Mouse (Mus musculus) forebrain, embryonic 15.5 days (tissue): Measurements from ENCODE around the gene Fbxo21. TPM values are rescaled to one million over a fixed set of nuclear protein-coding genes. Genes with fewer than 3 reads are reported as not detected.
A peak's percentile ranks its signal among the peaks of the same experiment; 100 is the strongest.

Experiments used
- ATAC-seq: fragments of 200-750 bp; cut with Nextera tagmentation; replicated peaks from 2 replicates; pipeline ENCODE4 v1.8.0; 2017; ENCODE audit warnings: mild to moderate bottlenecking, moderate TSS enrichment, moderate library complexity
- H3K27ac ChIP-seq: fragments of 300-500 bp; sonication (generic); replicated peaks from 2 replicates; pipeline ENCODE4 v1.5.1; 2015; ENCODE audit warnings: mild to moderate bottlenecking, inconsistent platforms
- H3K27me3 ChIP-seq: fragments of 300-500 bp; sonication (generic); 2 replicates; pipeline ENCODE4 v1.6.1; 2015; ENCODE audit warnings: inconsistent platforms
- H3K36me3 ChIP-seq: fragments of 300-500 bp; sonication (generic); 2 replicates; pipeline ENCODE4 v1.6.1; 2015; ENCODE audit warnings: mild to moderate bottlenecking, inconsistent platforms
- H3K4me1 ChIP-seq: fragments of 300-500 bp; sonication (generic); 2 replicates; pipeline ENCODE4 v1.6.1; 2015; ENCODE audit warnings: inconsistent platforms
- H3K4me2 ChIP-seq: fragments of 300-500 bp; sonication (generic); replicated peaks from 2 replicates; pipeline ENCODE4 v1.6.1; 2015; ENCODE audit warnings: mild to moderate bottlenecking, inconsistent platforms
- H3K4me3 ChIP-seq: fragments of 300-500 bp; sonication (generic); 2 replicates; pipeline ENCODE4 v1.5.1; 2015; ENCODE audit warnings: mild to moderate bottlenecking, inconsistent platforms
- H3K9ac ChIP-seq: fragments of 300-500 bp; sonication (generic); replicated peaks from 2 replicates; pipeline ENCODE4 v1.6.1; 2015; ENCODE audit warnings: mild to moderate bottlenecking, inconsistent platforms
- H3K9me3 ChIP-seq: fragments of 300-500 bp; sonication (generic); 2 replicates; pipeline ENCODE4 v1.6.1; 2016; ENCODE audit warnings: inconsistent platforms
- WGBS: fragments of 180-500 bp; shearing (Covaris S2); methylation state at CpG from one replicate; pipeline ENCODE4 v1.1.7; 2015; ENCODE audit warnings: mixed read lengths; 5-methylcytosine and 5-hydroxymethylcytosine counted together
- polyA plus RNA-seq: library from polyadenylated mRNA; unstranded; fragments of >200 nt; fragmentation: Nextera tagmentation; extraction: Ambion mirVana; gene quantifications from 2 replicates; pipeline ENCODE4 v1.2.1, GENCODE M21; 2015

Fbxo21 gene
- polyA plus RNA-seq, 1 experiment from 2014 or later = 193 TPM

- H3K36me3 ChIP-seq = no peaks in the 10 kb centered on the region
- 0 out of 2 replicates have a peak, but pooled peaks have one; percentile 3 for ATAC-seq
- H3K4me1 ChIP-seq = peaks cover 43% of the 10 kb centered on the region
- no peaks in the 10 kb centered on the region for H3K9me3 ChIP-seq
- no peak within 1 kb of the TSS for H3K27ac ChIP-seq
- peak within 1 kb of the TSS; percentile 58 for H3K9ac ChIP-seq
- H3K4me3 ChIP-seq = peak within 1 kb of the TSS; percentile 74
- H3K4me2 ChIP-seq = peak within 1 kb of the TSS; percentile 100
- under 1% methylated on average over 58 of the region's 63 CpGs for WGBS
- peaks cover 49% of the 10 kb centered on the region for H3K27me3 ChIP-seq
These were observed 51.2 kb downstream of the Fbxo21 start, which contains the start of gene Tesc for GRCm38 (mm10) chr5:118027698-118028190. TSS of gene Tesc (plus strand) at chr5:118027743.

GRCm38 (mm10) chr5:118028191-118029034, 51.9 kb downstream of the Fbxo21 start:
- H3K36me3 ChIP-seq = no peaks in the 10 kb centered on the region
- H3K9me3 ChIP-seq = no peaks in the 10 kb centered on the region
- peak overlapping the region; percentile 74 for H3K4me3 ChIP-seq
- ATAC-seq = 0 out of 2 replicates have a peak, but pooled peaks have one; percentile 10
- peaks cover 49% of the 10 kb centered on the region for H3K27me3 ChIP-seq
- WGBS = 1% methylated on average over 69 of the region's 79 CpGs
- H3K4me1 ChIP-seq = peaks cover 43% of the 10 kb centered on the region
- peak overlapping the region; percentile 58 for H3K9ac ChIP-seq
- peak overlapping the region; percentile 100 for H3K4me2 ChIP-seq
- no peak overlapping the region for H3K27ac ChIP-seq

GRCm38 (mm10) chr5:118029035-118029408, 52.5 kb downstream of the Fbxo21 start:
- Histone ChIP-seq H3K36me3 (no peaks in the 10 kb centered on the region), H3K9ac (no peak overlapping the region), H3K4me3 (peak overlapping the region; percentile 74), H3K9me3 (no peaks in the 10 kb centered on the region), H3K4me1 (peaks cover 43% of the 10 kb centered on the region), H3K27me3 (peaks cover 49% of the 10 kb centered on the region), H3K27ac (no peak overlapping the region), H3K4me2 (peak overlapping the region; percentile 100)
- 6% methylated on average over 12 of the region's 12 CpGs for WGBS
- peak; percentile 37; the same call in 1 of the 2 replicates for ATAC-seq

- 3% methylated on average over 10 of the region's 10 CpGs for WGBS
- H3K27me3 ChIP-seq = peaks cover 49% of the 10 kb centered on the region
- H3K9ac ChIP-seq = no peak overlapping the region
- peak; percentile 49 for ATAC-seq
- peak overlapping the region; percentile 74 for H3K4me3 ChIP-seq
- peaks cover 43% of the 10 kb centered on the region for H3K4me1 ChIP-seq
- no peaks in the 10 kb centered on the region for H3K9me3 ChIP-seq
- no peaks in the 10 kb centered on the region for H3K36me3 ChIP-seq
- no peak overlapping the region for H3K27ac ChIP-seq
- peak overlapping the region; percentile 100 for H3K4me2 ChIP-seq
These were observed 52.9 kb downstream of the Fbxo21 start for GRCm38 (mm10) chr5:118029420-118029819.

- Histone ChIP-seq H3K4me1 (peaks cover 43% of the 10 kb centered on the region), H3K27me3 (peaks cover 48% of the 10 kb centered on the region), H3K27ac (no peak overlapping the region), H3K4me2 (no peak overlapping the region; the same call in 1 of the 2 replicates), H3K36me3 (no peaks in the 10 kb centered on the region), H3K4me3 (no peak overlapping the region), H3K9ac (no peak overlapping the region), H3K9me3 (no peaks in the 10 kb centered on the region)
- WGBS = 92% methylated on average over 9 of the region's 9 CpGs
- ATAC-seq = no peak
These were observed 53.6 kb downstream of the Fbxo21 start for GRCm38 (mm10) chr5:118030022-118030675.

GRCm38 (mm10) chr5:118031059-118031458, 54.5 kb downstream of the Fbxo21 start:
- no peak for ATAC-seq
- Histone ChIP-seq H3K27ac (no peak overlapping the region), H3K4me2 (no peak overlapping the region), H3K9me3 (no peaks in the 10 kb centered on the region), H3K9ac (no peak overlapping the region), H3K27me3 (peaks cover 39% of the 10 kb centered on the region), H3K4me1 (peaks cover 43% of the 10 kb centered on the region), H3K36me3 (no peaks in the 10 kb centered on the region), H3K4me3 (no peak overlapping the region)
- WGBS = 57% methylated on average over 5 of the region's 5 CpGs

- ATAC-seq = no peak
- 29% methylated on average over 4 of the region's 4 CpGs for WGBS
These were observed 55.0 kb downstream of the Fbxo21 start for GRCm38 (mm10) chr5:118031508-118031907.

GRCm38 (mm10) chr5:118033328-118033727, 56.8 kb downstream of the Fbxo21 start:
- H3K4me2 ChIP-seq = no peak overlapping the region
- H3K9ac ChIP-seq = no peak overlapping the region
- no peaks in the 10 kb centered on the region for H3K36me3 ChIP-seq
- H3K4me3 ChIP-seq = no peak overlapping the region
- 55% methylated on average over 4 of the region's 4 CpGs for WGBS
- no peak for ATAC-seq
- peaks cover 17% of the 10 kb centered on the region for H3K27me3 ChIP-seq
- H3K27ac ChIP-seq = no peak overlapping the region
- H3K4me1 ChIP-seq = peaks cover 38% of the 10 kb centered on the region
- H3K9me3 ChIP-seq = no peaks in the 10 kb centered on the region

More at GRCm38 (mm10) chr5:118031508-118031907, 55.0 kb downstream of the Fbxo21 start:
- no peaks in the 10 kb centered on the region for H3K9me3 ChIP-seq
- H3K4me2 ChIP-seq = no peak overlapping the region
- no peak overlapping the region for H3K27ac ChIP-seq
- H3K9ac ChIP-seq = no peak overlapping the region
- H3K4me1 ChIP-seq = peaks cover 40% of the 10 kb centered on the region
- H3K4me3 ChIP-seq = no peak overlapping the region
- H3K27me3 ChIP-seq = peaks cover 36% of the 10 kb centered on the region
- no peaks in the 10 kb centered on the region for H3K36me3 ChIP-seq

GRCm38 (mm10) chr5:118033740-118034139, 57.2 kb downstream of the Fbxo21 start:
- 76% methylated on average over 6 of the region's 6 CpGs for WGBS
- no peaks in the 10 kb centered on the region for H3K36me3 ChIP-seq

GRCm38 (mm10) chr5:118034632-118035031, 58.1 kb downstream of the Fbxo21 start:
- peaks cover 36% of the 10 kb centered on the region for H3K4me1 ChIP-seq
- no peaks in the 10 kb centered on the region for H3K9me3 ChIP-seq
- no peak for ATAC-seq
- H3K4me3 ChIP-seq = no peak overlapping the region
- no peak overlapping the region for H3K27ac ChIP-seq
- H3K36me3 ChIP-seq = no peaks in the 10 kb centered on the region
- peaks cover 5% of the 10 kb centered on the region; the same call in 1 of the 2 replicates for H3K27me3 ChIP-seq
- H3K4me2 ChIP-seq = no peak overlapping the region
- 87% methylated on average over 1 of the region's 1 CpGs for WGBS
- no peak overlapping the region for H3K9ac ChIP-seq

More at GRCm38 (mm10) chr5:118033740-118034139, 57.2 kb downstream of the Fbxo21 start:
- no peak overlapping the region for H3K4me2 ChIP-seq
- peaks cover 36% of the 10 kb centered on the region for H3K4me1 ChIP-seq
- peaks cover 13% of the 10 kb centered on the region for H3K27me3 ChIP-seq
- no peak overlapping the region for H3K27ac ChIP-seq
- H3K9ac ChIP-seq = no peak overlapping the region
- no peak overlapping the region for H3K4me3 ChIP-seq
- no peaks in the 10 kb centered on the region for H3K9me3 ChIP-seq
- no peak for ATAC-seq

GRCm38 (mm10) chr5:118035786-118036185, 59.3 kb downstream of the Fbxo21 start:
- H3K27me3 ChIP-seq = no peaks in the 10 kb centered on the region
- no peak overlapping the region for H3K27ac ChIP-seq
- H3K36me3 ChIP-seq = no peaks in the 10 kb centered on the region
- no peaks in the 10 kb centered on the region for H3K9me3 ChIP-seq
- 69% methylated on average over 3 of the region's 3 CpGs for WGBS
- H3K4me3 ChIP-seq = no peak overlapping the region
- H3K9ac ChIP-seq = no peak overlapping the region
- ATAC-seq = no peak
- no peak overlapping the region for H3K4me2 ChIP-seq
- peaks cover 32% of the 10 kb centered on the region for H3K4me1 ChIP-seq
